Comparison of ENCODE assay signal across 26 mouse cellular contexts in the genomic region with DNA sequence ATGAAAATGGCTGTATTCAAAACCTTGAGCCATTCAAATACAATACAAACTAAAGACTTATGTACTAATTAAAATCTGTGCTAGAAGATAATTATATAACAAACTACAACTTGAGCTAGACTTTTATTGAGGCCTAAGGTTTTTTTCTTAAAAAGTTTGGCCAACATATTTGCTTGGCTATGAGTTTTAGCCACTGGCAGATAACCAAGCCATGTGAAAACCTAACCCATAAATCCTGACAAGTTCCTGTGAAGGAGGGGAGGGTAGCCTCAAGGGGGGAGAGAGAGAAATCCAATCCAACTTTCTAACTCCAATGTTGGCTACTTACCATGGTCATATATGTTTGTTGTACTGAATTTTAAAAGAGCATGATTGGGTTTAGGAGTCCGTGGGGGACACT. TPM values are rescaled to one million over a fixed set of nuclear protein-coding genes. Genes with fewer than 3 reads are reported as not detected.
"Had no signal": no experiment of that assay in that cellular context is flagged by ENCODE, and none has a peak within 500 bp of the region (broad histone marks: within the 10 kb centered on the region; RNA-seq: fewer than 3 reads in every experiment).

No protein-coding gene starts in this region.

- ATAC-seq: liver, postnatal 0 days; lung, postnatal 0 days; midbrain, embryonic 15.5 days had no signal

- DNase-seq: layer of hippocampus, adult 9-11 months; liver, postnatal 0 days; lung, embryonic 14.5 days; right cerebral cortex, adult 18-20 months; right cerebral cortex, postnatal 14 days; right cerebral cortex, postnatal 4 days; thymus, adult 2 months; thymus, postnatal 25 days had no signal

- H3K9me3 ChIP-seq: limb, embryonic 15.5 days; midbrain, embryonic 12.5 days; midbrain, embryonic 15.5 days; neural tube, embryonic 12.5 days; neural tube, embryonic 15.5 days had no signal

- H3K27ac ChIP-seq: kidney, postnatal 0 days; layer of hippocampus, adult 2 months; limb, embryonic 15.5 days; liver, embryonic 14.5 days; macrophage; midbrain, embryonic 12.5 days; midbrain, embryonic 15.5 days; neural tube, embryonic 12.5 days; neural tube, embryonic 15.5 days; stomach, postnatal 0 days had no signal

- H3K36me3 ChIP-seq: midbrain, embryonic 12.5 days; midbrain, embryonic 15.5 days; neural tube, embryonic 12.5 days; neural tube, embryonic 15.5 days had no signal

- H3K4me3 ChIP-seq: layer of hippocampus, adult 2 months; limb, embryonic 15.5 days; midbrain, embryonic 12.5 days; midbrain, embryonic 15.5 days; neural tube, embryonic 12.5 days; neural tube, embryonic 15.5 days had no signal

- H3K4me2 ChIP-seq: limb, embryonic 15.5 days; liver, embryonic 11.5 days; lung, embryonic 14.5 days; midbrain, embryonic 12.5 days; midbrain, embryonic 15.5 days; neural tube, embryonic 12.5 days; neural tube, embryonic 15.5 days had no signal

- H3K4me1 ChIP-seq: neural tube, embryonic 12.5 days had no signal

- H3K27me3 ChIP-seq: limb, embryonic 15.5 days; midbrain, embryonic 12.5 days; midbrain, embryonic 15.5 days; neural tube, embryonic 12.5 days; neural tube, embryonic 15.5 days had no signal

- H3K9ac ChIP-seq: limb, embryonic 15.5 days; liver, embryonic 14.5 days; liver, postnatal 0 days; lung, embryonic 14.5 days; midbrain, embryonic 12.5 days; midbrain, embryonic 15.5 days; neural tube, embryonic 12.5 days; neural tube, embryonic 15.5 days had no signal

RNA-seq across cellular contexts. Expression of gene Gm17409, which starts 48.6 kb away (rescaled TPM):
- total RNA-seq: layer of hippocampus, adult 2 months; layer of hippocampus, postnatal 25 days; left cerebral cortex, adult 18-20 months; left cerebral cortex, postnatal 25 days; megakaryocyte, adult 5-6 weeks had no signal
- polyA plus RNA-seq: kidney, postnatal 0 days; large intestine, adult 2 months; limb, embryonic 11.5 days; limb, embryonic 15.5 days; liver, embryonic 11.5 days; liver, embryonic 14.5 days; liver, postnatal 0 days; lung, embryonic 14.5 days; lung, postnatal 0 days; macrophage; midbrain, embryonic 12.5 days; midbrain, embryonic 15.5 days; neural tube, embryonic 12.5 days; neural tube, embryonic 15.5 days; stomach, postnatal 0 days; thymus, adult 2 months had no signal
